Mouse (Mus musculus): ENCODE data around the gene Atp6v0a2.

- TF ChIP-seq CTCF (IDR thresholded peaks at IDR 0.05; ENCODE audit: extremely low read depth, insufficient read length, insufficient replicate concordance, low read depth, low read length): no peak
- TF ChIP-seq POLR2A (IDR thresholded peaks at IDR 0.05; ENCODE audit: low read depth, low read length): peak; percentile 63
Measured at GRCm38 (mm10) chr5:124628448-124629363, at the start of gene Atp6v0a2.

Measured in small intestine, adult 2 months (tissue).